Mouse (Mus musculus) activated CD4-positive, CD25-positive, alpha-beta regulatory T cell, adult 4 months (primary cell): ENCODE data around the gene Tmem240. TPM values are rescaled to one million over a fixed set of nuclear protein-coding genes. Genes with fewer than 3 reads are reported as not detected.
"Not testable (repeated sequence)": the region's sequence is repeated elsewhere in the genome, so short reads cannot be mapped to it uniquely, and the experiment has no call there.

ENCODE experiments used
- ATAC-seq: one replicate; pipeline ENCODE4 v1.8.0; 2017
- polyA plus RNA-seq, 2 experiments: library from polyadenylated mRNA; unstranded; fragments of 100-300 nt; shearing (Covaris generic); gene quantifications; one replicate each; pipeline ENCODE4 v1.2.1; 2017

Gene Tmem240
- polyA plus RNA-seq, result under 1 TPM in 1 of 2 experiments, not detected in 1; 0.22 TPM

GRCm38 (mm10) chr4:155734350-155734941 lies at the start of gene Tmem240:
Gene Tmem240, plus strand, starts transcription at chr4:155734800.
- ATAC-seq, result peak; percentile 82

GRCm38 (mm10) chr4:155687764-155688163 lies 46.8 kb upstream of the Tmem240 start:
- ATAC-seq, result not testable (repeated sequence)

GRCm38 (mm10) chr4:155690571-155691375 lies 43.8 kb upstream of the Tmem240 start:
- ATAC-seq, result no peak

- ATAC-seq, result no peak
Measured at GRCm38 (mm10) chr4:155692421-155692820, 42.2 kb upstream of the Tmem240 start.

- peak; percentile 40 for ATAC-seq
Measured at GRCm38 (mm10) chr4:155694111-155694481, 40.5 kb upstream of the Tmem240 start, which contains the start of gene Fndc10. Gene Fndc10, plus strand, starts transcription at chr4:155694342.

GRCm38 (mm10) chr4:155694482-155695401 lies 39.9 kb upstream of the Tmem240 start:
- peak; percentile 91 for ATAC-seq

GRCm38 (mm10) chr4:155695531-155696062 lies 39.0 kb upstream of the Tmem240 start:
- ATAC-seq, result no peak

GRCm38 (mm10) chr4:155696261-155697255 lies 38.0 kb upstream of the Tmem240 start:
- ATAC-seq, result no peak

- peak; percentile 25 for ATAC-seq
Measured at GRCm38 (mm10) chr4:155700425-155700824, 34.2 kb upstream of the Tmem240 start.

- ATAC-seq, result no peak
Measured at GRCm38 (mm10) chr4:155703425-155703929, 31.1 kb upstream of the Tmem240 start.

- peak; percentile 67 for ATAC-seq
Measured at GRCm38 (mm10) chr4:155704721-155705591, 29.6 kb upstream of the Tmem240 start, which contains the start of gene Ssu72. Gene Ssu72, plus strand, starts transcription at chr4:155704800.

- ATAC-seq, result peak; percentile 34
Measured at GRCm38 (mm10) chr4:155705592-155705929, 29.0 kb upstream of the Tmem240 start.

GRCm38 (mm10) chr4:155708582-155708981 lies 26.0 kb upstream of the Tmem240 start:
- no peak for ATAC-seq

- no peak for ATAC-seq
Measured at GRCm38 (mm10) chr4:155708988-155709387, 25.6 kb upstream of the Tmem240 start.

- ATAC-seq, result no peak
Measured at GRCm38 (mm10) chr4:155710521-155711252, 23.9 kb upstream of the Tmem240 start.

GRCm38 (mm10) chr4:155721668-155722083 lies 12.9 kb upstream of the Tmem240 start:
- ATAC-seq, result peak; percentile 52

GRCm38 (mm10) chr4:155727993-155728392 lies 6.6 kb upstream of the Tmem240 start:
- no peak for ATAC-seq

- ATAC-seq, result no peak
Measured at GRCm38 (mm10) chr4:155733267-155733666, 1.3 kb upstream of the Tmem240 start.
